Mouse (Mus musculus) megakaryocyte, embryonic 14.5 days (primary cell): ENCODE results near the gene Clstn2. TPM values are rescaled to one million over a fixed set of nuclear protein-coding genes. Genes with fewer than 3 reads are reported as not detected.

ENCODE experiments used
- H3K27me3 ChIP-seq: replicated peaks from 2 replicates; pipeline ENCODE3; 2012; ENCODE audit warnings: inconsistent platforms
- H3K36me3 ChIP-seq: replicated peaks from 2 replicates; pipeline ENCODE3; 2012; ENCODE audit warnings: low read length, inconsistent platforms, mixed read lengths
- H3K4me1 ChIP-seq: 2 replicates; pipeline ENCODE4 v1.6.1; 2012; ENCODE audit warnings: inconsistent platforms
- H3K4me3 ChIP-seq: replicated peaks from 2 replicates; pipeline ENCODE3; 2012; ENCODE audit warnings: moderate library complexity, mild to moderate bottlenecking, inconsistent platforms
- H3K9me3 ChIP-seq: 2 replicates; pipeline ENCODE4 v1.6.1; 2012; ENCODE audit warnings: inconsistent platforms
- FLI1 ChIP-seq: IDR thresholded peaks from 2 replicates; pipeline ENCODE4 v1.6.1; 2012; ENCODE audit warnings: low read length, inconsistent platforms, mixed read lengths
- GATA1 ChIP-seq: IDR thresholded peaks from 3 replicates; pipeline ENCODE4 v1.6.1; 2012; ENCODE audit warnings: mixed read lengths, low read length, inconsistent platforms, borderline replicate concordance
- polyA plus RNA-seq: library from polyadenylated mRNA; stranded (reverse); fragments of >175 nt; gene quantifications from 2 replicates; pipeline ENCODE4 v1.2.3, GENCODE M21; 2012; ENCODE audit warnings: low replicate concordance; ENCODE audit not compliant: insufficient read depth

Clstn2 gene
- polyA plus RNA-seq, 1 experiment, result not detected

GRCm38 (mm10) chr9:97686826-97687425 is 346.1 kb downstream of the Clstn2 start:
- Histone ChIP-seq H3K27me3 (no peaks in the 10 kb centered on the region), H3K36me3 (no peaks in the 10 kb centered on the region), H3K4me1 (no peaks in the 10 kb centered on the region), H3K9me3 (peaks cover 13% of the 10 kb centered on the region), H3K4me3 (peak overlapping the region; percentile 57)
- TF ChIP-seq GATA1 (no peak), FLI1 (no peak)

DNA sequence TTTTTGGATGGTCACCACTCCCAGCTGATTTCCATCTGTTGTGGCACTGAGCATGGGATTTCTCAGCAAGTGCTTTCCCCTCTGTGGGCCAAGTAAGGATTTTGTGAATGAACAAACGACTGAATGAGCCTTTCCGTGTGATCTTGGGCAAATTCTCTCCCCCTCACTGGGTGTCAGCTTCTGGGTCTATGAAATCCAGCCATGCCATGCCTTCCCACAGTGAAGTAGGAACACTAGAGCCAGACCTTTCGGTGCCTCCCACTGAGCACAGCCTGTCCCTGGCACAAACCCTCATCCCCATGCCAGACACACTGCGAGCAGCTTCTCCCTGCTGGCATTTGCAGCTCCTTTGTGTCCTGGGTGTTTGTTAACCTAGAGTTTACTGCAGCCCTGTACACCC is 347.3 kb downstream of the Clstn2 start:
- H3K9me3 ChIP-seq, result peaks cover 11% of the 10 kb centered on the region
- H3K36me3 ChIP-seq, result no peaks in the 10 kb centered on the region
- H3K27me3 ChIP-seq, result no peaks in the 10 kb centered on the region
- H3K4me3 ChIP-seq, result no peak overlapping the region
- H3K4me1 ChIP-seq, result no peaks in the 10 kb centered on the region
- TF ChIP-seq GATA1 (no peak), FLI1 (no peak)

DNA sequence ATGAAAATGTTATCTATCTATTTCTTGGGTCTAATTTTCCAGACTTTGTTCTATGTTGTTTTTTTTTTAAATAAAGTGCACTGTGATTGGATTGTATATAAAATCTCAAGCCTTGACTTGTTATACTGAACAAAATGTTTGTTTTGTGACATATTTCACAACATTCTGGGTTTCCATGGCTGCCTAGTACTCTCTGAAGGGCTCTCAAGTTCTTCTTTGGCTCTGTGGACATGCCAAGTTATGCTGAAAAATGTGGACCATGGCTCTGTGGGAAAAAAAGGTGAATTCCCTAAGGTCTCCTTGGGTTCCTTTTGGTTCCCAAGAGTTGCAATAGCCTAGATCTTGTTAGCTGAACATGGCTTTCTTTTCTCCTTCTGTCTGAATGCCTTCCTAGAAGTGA is 353.1 kb downstream of the Clstn2 start:
- Histone ChIP-seq H3K4me1 (no peaks in the 10 kb centered on the region), H3K36me3 (no peaks in the 10 kb centered on the region), H3K4me3 (no peak overlapping the region), H3K27me3 (no peaks in the 10 kb centered on the region), H3K9me3 (peaks cover 16% of the 10 kb centered on the region)
- TF ChIP-seq FLI1, result no peak
- TF ChIP-seq GATA1, result no peak

GRCm38 (mm10) chr9:97679106-97679505 is 353.9 kb downstream of the Clstn2 start:
- TF ChIP-seq GATA1 (no peak), FLI1 (no peak)
- H3K9me3 ChIP-seq, result peaks cover 15% of the 10 kb centered on the region
- H3K36me3 ChIP-seq, result no peaks in the 10 kb centered on the region
- H3K27me3 ChIP-seq, result no peaks in the 10 kb centered on the region
- H3K4me1 ChIP-seq, result no peaks in the 10 kb centered on the region
- H3K4me3 ChIP-seq, result no peak overlapping the region

DNA sequence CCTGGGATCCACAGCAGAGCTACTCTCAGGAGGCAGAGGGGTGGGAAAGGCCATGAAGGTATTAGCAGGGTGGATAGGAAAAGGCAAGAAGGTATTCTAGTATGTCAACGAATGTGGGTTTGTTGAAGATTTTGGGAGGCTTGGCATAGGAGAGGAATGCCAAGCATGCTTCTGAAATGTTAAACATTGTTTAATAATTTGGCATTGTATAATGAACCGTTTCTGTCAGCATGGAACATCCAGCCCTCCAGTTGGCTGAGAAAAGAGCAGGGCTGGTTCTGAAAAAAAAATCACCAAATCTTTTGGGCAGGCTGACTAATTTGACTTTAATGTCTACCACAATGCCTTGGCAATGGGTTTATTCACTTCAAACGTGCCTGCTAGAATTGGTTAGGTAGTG is 355.9 kb downstream of the Clstn2 start:
- Histone ChIP-seq H3K4me1 (no peaks in the 10 kb centered on the region), H3K27me3 (no peaks in the 10 kb centered on the region), H3K36me3 (no peaks in the 10 kb centered on the region), H3K9me3 (peaks cover 18% of the 10 kb centered on the region), H3K4me3 (no peak overlapping the region)
- TF ChIP-seq FLI1 (no peak), GATA1 (no peak)

- TF ChIP-seq FLI1 (no peak), GATA1 (no peak)
- peaks cover 36% of the 10 kb centered on the region for H3K9me3 ChIP-seq
- H3K36me3 ChIP-seq, result no peaks in the 10 kb centered on the region
- no peaks in the 10 kb centered on the region for H3K27me3 ChIP-seq
- no peaks in the 10 kb centered on the region for H3K4me1 ChIP-seq
- H3K4me3 ChIP-seq, result no peak overlapping the region
Observed at GRCm38 (mm10) chr9:97672681-97673080, 360.3 kb downstream of the Clstn2 start.

DNA sequence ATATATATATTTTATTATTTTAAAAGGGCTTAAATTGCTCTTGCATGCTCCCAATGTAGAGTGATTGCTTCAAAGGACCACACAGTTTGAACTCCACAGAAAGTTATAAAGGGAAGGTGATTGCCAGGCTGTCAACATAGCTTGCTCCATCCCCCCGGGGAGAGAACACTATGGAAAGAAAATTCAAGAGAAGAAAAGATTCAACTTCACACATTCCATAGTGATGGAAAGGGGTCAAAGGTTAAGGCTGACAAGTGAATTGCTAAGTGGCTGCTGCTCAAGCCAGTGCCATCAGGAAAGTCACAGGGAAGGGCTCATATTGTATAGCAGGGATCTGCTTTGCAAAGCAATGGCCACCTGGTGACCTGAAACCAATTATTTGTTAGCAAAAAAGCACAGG is 360.8 kb downstream of the Clstn2 start:
- no peaks in the 10 kb centered on the region for H3K4me1 ChIP-seq
- peaks cover 36% of the 10 kb centered on the region for H3K9me3 ChIP-seq
- no peak overlapping the region for H3K4me3 ChIP-seq
- H3K27me3 ChIP-seq, result no peaks in the 10 kb centered on the region
- no peak for TF ChIP-seq FLI1
- TF ChIP-seq GATA1, result no peak
- H3K36me3 ChIP-seq, result no peaks in the 10 kb centered on the region

DNA sequence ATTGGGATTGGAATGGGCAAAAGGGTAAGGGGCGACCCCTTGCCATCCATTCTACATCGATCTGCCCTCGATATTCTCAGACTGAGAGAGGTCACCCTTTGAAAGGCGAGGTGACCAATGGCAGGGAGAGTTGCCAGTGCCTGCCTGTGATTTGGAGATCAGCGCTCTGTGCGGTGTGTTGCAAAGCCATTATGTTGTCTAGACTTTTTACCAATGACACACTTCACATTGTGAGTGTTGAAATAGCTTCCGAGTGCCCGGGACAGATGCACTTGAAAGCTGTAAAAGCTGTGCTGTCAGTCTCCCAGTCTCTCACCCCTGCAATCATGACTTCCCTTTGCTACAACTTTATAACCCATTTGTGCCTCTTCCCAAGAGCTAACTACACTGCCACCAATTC is 362.3 kb downstream of the Clstn2 start:
- Histone ChIP-seq H3K9me3 (peaks cover 24% of the 10 kb centered on the region), H3K36me3 (no peaks in the 10 kb centered on the region), H3K4me3 (no peak overlapping the region), H3K4me1 (no peaks in the 10 kb centered on the region), H3K27me3 (no peaks in the 10 kb centered on the region)
- TF ChIP-seq FLI1, result no peak

GRCm38 (mm10) chr9:97660989-97661388 is 372.0 kb downstream of the Clstn2 start:
- Histone ChIP-seq H3K4me1 (no peaks in the 10 kb centered on the region), H3K9me3 (peaks cover 6% of the 10 kb centered on the region), H3K36me3 (no peaks in the 10 kb centered on the region), H3K27me3 (no peaks in the 10 kb centered on the region), H3K4me3 (no peak overlapping the region)
- TF ChIP-seq GATA1 (no peak), FLI1 (no peak)

- TF ChIP-seq GATA1, result no peak
- no peak for TF ChIP-seq FLI1
- H3K4me3 ChIP-seq, result no peak overlapping the region
- no peaks in the 10 kb centered on the region for H3K4me1 ChIP-seq
- H3K36me3 ChIP-seq, result no peaks in the 10 kb centered on the region
- H3K9me3 ChIP-seq, result peaks cover 4% of the 10 kb centered on the region
- no peaks in the 10 kb centered on the region for H3K27me3 ChIP-seq
Observed at GRCm38 (mm10) chr9:97658736-97659135, 374.2 kb downstream of the Clstn2 start.

DNA sequence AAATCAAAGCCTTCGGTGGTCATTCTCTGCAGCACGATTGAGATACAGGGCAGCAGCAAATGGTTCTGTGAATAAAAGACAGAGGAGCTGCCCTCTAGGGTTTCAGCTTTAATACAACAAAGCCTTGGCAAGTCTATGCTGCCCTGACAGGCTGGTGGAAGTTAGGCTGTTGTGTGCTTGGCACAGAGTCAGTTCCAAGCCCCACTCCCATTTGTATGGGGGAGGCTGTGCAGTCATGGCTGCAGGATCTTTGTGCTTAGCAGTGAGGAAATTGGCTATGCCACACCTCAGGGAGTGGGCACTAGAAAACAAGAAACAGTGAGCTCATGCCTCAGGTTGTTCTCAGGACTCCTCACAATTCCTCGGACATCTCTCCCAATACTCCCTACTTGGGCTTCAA is 384.6 kb downstream of the Clstn2 start:
- H3K36me3 ChIP-seq, result no peaks in the 10 kb centered on the region
- peaks cover 30% of the 10 kb centered on the region for H3K9me3 ChIP-seq
- no peaks in the 10 kb centered on the region for H3K4me1 ChIP-seq
- TF ChIP-seq GATA1 (no peak), FLI1 (no peak)
- no peak overlapping the region for H3K4me3 ChIP-seq
- no peaks in the 10 kb centered on the region for H3K27me3 ChIP-seq
